Mouse (Mus musculus): ENCODE measurements around the gene Mrgprb5. TPM values are rescaled to one million over a fixed set of nuclear protein-coding genes. Genes with fewer than 3 reads are reported as not detected.
A peak's percentile ranks its signal among the peaks of the same experiment; 100 is the strongest.
"Not testable (repeated sequence)": the region's sequence is repeated elsewhere in the genome, so short reads cannot be mapped to it uniquely, and the experiment has no call there.

Gene Mrgprb5
- polyA plus RNA-seq (2015; fragmentation: Nextera tagmentation; extraction: Ambion mirVana), result not detected in 2 replicates

GRCm38 (mm10) chr7:48168919-48169318, at the start of gene Mrgprb5:
Gene Mrgprb5 (minus strand): TSS chr7:48169019.
- H3K4me1 ChIP-seq (ENCODE audit: control insufficient read depth, insufficient read depth, low read depth, low read length), result no peaks in the 10 kb centered on the region
- ATAC-seq, result no peak
- WGBS, result 81% methylated on average over 2 of the region's 2 CpGs
- no peak within 1 kb of the TSS for H3K9ac ChIP-seq (ENCODE audit: low read depth, low read length)
- no peak within 1 kb of the TSS for H3K27ac ChIP-seq (ENCODE audit: low read depth, low read length)
- no peaks in the 10 kb centered on the region for H3K36me3 ChIP-seq (ENCODE audit: control insufficient read depth, insufficient read depth, low read length)
- no peak within 1 kb of the TSS for H3K4me2 ChIP-seq (ENCODE audit: low read length)
- no peak within 1 kb of the TSS for H3K4me3 ChIP-seq (ENCODE audit: low read length)
- no peaks in the 10 kb centered on the region for H3K9me3 ChIP-seq (ENCODE audit: control insufficient read depth, low read length)
- no peaks in the 10 kb centered on the region for H3K27me3 ChIP-seq (replicated peaks; ENCODE audit: control insufficient read depth, insufficient read depth, low read length)

GRCm38 (mm10) chr7:48199188-48199587, 30.4 kb upstream of the Mrgprb5 start, which contains the start of gene Mrgprb4:
Gene Mrgprb4 (minus strand): TSS chr7:48199288.
- Histone ChIP-seq H3K36me3 (ENCODE audit: control insufficient read depth, insufficient read depth, low read length) (no peaks in the 10 kb centered on the region), H3K27me3 (replicated peaks; ENCODE audit: control insufficient read depth, insufficient read depth, low read length) (no peaks in the 10 kb centered on the region), H3K4me1 (ENCODE audit: control insufficient read depth, insufficient read depth, low read depth, low read length) (no peaks in the 10 kb centered on the region), H3K4me2 (ENCODE audit: low read length) (no peak within 1 kb of the TSS), H3K27ac (ENCODE audit: low read depth, low read length) (no peak within 1 kb of the TSS), H3K9ac (ENCODE audit: low read depth, low read length) (no peak within 1 kb of the TSS), H3K9me3 (ENCODE audit: control insufficient read depth, low read length) (no peaks in the 10 kb centered on the region), H3K4me3 (ENCODE audit: low read length) (no peak within 1 kb of the TSS)
- ATAC-seq, result no peak
- 85% methylated on average over 3 of the region's 3 CpGs for WGBS

GRCm38 (mm10) chr7:48167471-48167870, 1.3 kb downstream of the Mrgprb5 start:
- 69% methylated on average over 2 of the region's 2 CpGs for WGBS
- Histone ChIP-seq H3K4me2 (ENCODE audit: low read length) (no peak overlapping the region), H3K27ac (ENCODE audit: low read depth, low read length) (no peak overlapping the region), H3K4me3 (ENCODE audit: low read length) (no peak overlapping the region), H3K9me3 (ENCODE audit: control insufficient read depth, low read length) (no peaks in the 10 kb centered on the region), H3K9ac (ENCODE audit: low read depth, low read length) (no peak overlapping the region), H3K36me3 (ENCODE audit: control insufficient read depth, insufficient read depth, low read length) (no peaks in the 10 kb centered on the region), H3K27me3 (replicated peaks; ENCODE audit: control insufficient read depth, insufficient read depth, low read length) (no peaks in the 10 kb centered on the region), H3K4me1 (ENCODE audit: control insufficient read depth, insufficient read depth, low read depth, low read length) (no peaks in the 10 kb centered on the region)
- ATAC-seq, result no peak

- Histone ChIP-seq H3K4me1 (ENCODE audit: control insufficient read depth, insufficient read depth, low read depth, low read length) (no peaks in the 10 kb centered on the region), H3K9me3 (ENCODE audit: control insufficient read depth, low read length) (0 out of 2 replicates have a peak, but pooled peaks cover 2% of the 10 kb centered on the region), H3K9ac (ENCODE audit: low read depth, low read length) (peak overlapping the region; percentile 84), H3K4me2 (ENCODE audit: low read length) (peak overlapping the region; percentile 84), H3K27ac (ENCODE audit: low read depth, low read length) (peak overlapping the region; percentile 86), H3K4me3 (ENCODE audit: low read length) (peak overlapping the region; percentile 71), H3K27me3 (replicated peaks; ENCODE audit: control insufficient read depth, insufficient read depth, low read length) (no peaks in the 10 kb centered on the region), H3K36me3 (ENCODE audit: control insufficient read depth, insufficient read depth, low read length) (no peaks in the 10 kb centered on the region)
- ATAC-seq, result peak; percentile 74
- 4% methylated on average over 17 of the region's 17 CpGs for WGBS
Measured at GRCm38 (mm10) chr7:48138248-48138702, 30.5 kb downstream of the Mrgprb5 start.

GRCm38 (mm10) chr7:48137216-48138077, 31.4 kb downstream of the Mrgprb5 start:
- Histone ChIP-seq H3K9ac (ENCODE audit: low read depth, low read length) (peak overlapping the region; percentile 84), H3K4me3 (ENCODE audit: low read length) (peak overlapping the region; percentile 71), H3K27me3 (replicated peaks; ENCODE audit: control insufficient read depth, insufficient read depth, low read length) (no peaks in the 10 kb centered on the region), H3K36me3 (ENCODE audit: control insufficient read depth, insufficient read depth, low read length) (no peaks in the 10 kb centered on the region), H3K4me2 (ENCODE audit: low read length) (peak overlapping the region; percentile 84), H3K27ac (ENCODE audit: low read depth, low read length) (peak overlapping the region; percentile 86), H3K9me3 (ENCODE audit: control insufficient read depth, low read length) (0 out of 2 replicates have a peak, but pooled peaks cover 2% of the 10 kb centered on the region), H3K4me1 (ENCODE audit: control insufficient read depth, insufficient read depth, low read depth, low read length) (no peaks in the 10 kb centered on the region)
- WGBS, result under 1% methylated on average over 42 of the region's 52 CpGs
- ATAC-seq, result peak; percentile 94

GRCm38 (mm10) chr7:48132674-48133073, 36.1 kb downstream of the Mrgprb5 start:
- no peak overlapping the region for H3K4me2 ChIP-seq (ENCODE audit: low read length)
- no peaks in the 10 kb centered on the region for H3K36me3 ChIP-seq (ENCODE audit: control insufficient read depth, insufficient read depth, low read length)
- H3K9me3 ChIP-seq (ENCODE audit: control insufficient read depth, low read length), result no peaks in the 10 kb centered on the region
- no peak overlapping the region for H3K27ac ChIP-seq (ENCODE audit: low read depth, low read length)
- no peak overlapping the region for H3K4me3 ChIP-seq (ENCODE audit: low read length)
- no peaks in the 10 kb centered on the region for H3K27me3 ChIP-seq (replicated peaks; ENCODE audit: control insufficient read depth, insufficient read depth, low read length)
- H3K9ac ChIP-seq (ENCODE audit: low read depth, low read length), result no peak overlapping the region
- no peak for ATAC-seq
- 62% methylated on average over 4 of the region's 4 CpGs for WGBS
- no peaks in the 10 kb centered on the region for H3K4me1 ChIP-seq (ENCODE audit: control insufficient read depth, insufficient read depth, low read depth, low read length)

- H3K4me2 ChIP-seq (ENCODE audit: low read length); H3K36me3 ChIP-seq (ENCODE audit: control insufficient read depth, insufficient read depth, low read length); H3K9me3 ChIP-seq (ENCODE audit: control insufficient read depth, low read length); H3K9ac ChIP-seq (ENCODE audit: low read depth, low read length); H3K27ac ChIP-seq (ENCODE audit: low read depth, low read length); H3K27me3 ChIP-seq (replicated peaks; ENCODE audit: control insufficient read depth, insufficient read depth, low read length); H3K4me3 ChIP-seq (ENCODE audit: low read length); ATAC-seq; H3K4me1 ChIP-seq (ENCODE audit: control insufficient read depth, insufficient read depth, low read depth, low read length): not testable (repeated sequence)
- under 1% methylated on average over 4 of the region's 7 CpGs for WGBS
Measured at GRCm38 (mm10) chr7:48132247-48132646, 36.6 kb downstream of the Mrgprb5 start.

- H3K4me3 ChIP-seq (ENCODE audit: low read length), result peak overlapping the region; percentile 31
- H3K27ac ChIP-seq (ENCODE audit: low read depth, low read length), result peak overlapping the region; percentile 65; the same call in 1 of the 2 replicates
- 4% methylated on average over 10 of the region's 14 CpGs for WGBS
- not testable (repeated sequence) for ATAC-seq; H3K9ac ChIP-seq (ENCODE audit: low read depth, low read length); H3K4me1 ChIP-seq (ENCODE audit: control insufficient read depth, insufficient read depth, low read depth, low read length); H3K9me3 ChIP-seq (ENCODE audit: control insufficient read depth, low read length); H3K27me3 ChIP-seq (replicated peaks; ENCODE audit: control insufficient read depth, insufficient read depth, low read length); H3K36me3 ChIP-seq (ENCODE audit: control insufficient read depth, insufficient read depth, low read length)
- peak overlapping the region; percentile 50 for H3K4me2 ChIP-seq (ENCODE audit: low read length)
Measured at GRCm38 (mm10) chr7:48131820-48132219, 37.0 kb downstream of the Mrgprb5 start.

- Histone ChIP-seq H3K9ac (ENCODE audit: low read depth, low read length) (no peak overlapping the region), H3K9me3 (ENCODE audit: control insufficient read depth, low read length) (no peaks in the 10 kb centered on the region), H3K27me3 (replicated peaks; ENCODE audit: control insufficient read depth, insufficient read depth, low read length) (no peaks in the 10 kb centered on the region), H3K36me3 (ENCODE audit: control insufficient read depth, insufficient read depth, low read length) (no peaks in the 10 kb centered on the region), H3K27ac (ENCODE audit: low read depth, low read length) (no peak overlapping the region), H3K4me2 (ENCODE audit: low read length) (no peak overlapping the region), H3K4me1 (ENCODE audit: control insufficient read depth, insufficient read depth, low read depth, low read length) (no peaks in the 10 kb centered on the region), H3K4me3 (ENCODE audit: low read length) (no peak overlapping the region)
- no peak for ATAC-seq
- 79% methylated on average over 5 of the region's 5 CpGs for WGBS
Measured at GRCm38 (mm10) chr7:48123806-48124205, 45.0 kb downstream of the Mrgprb5 start.

All from hindbrain, embryonic 16.5 days (tissue).